Mouse (Mus musculus) stomach, postnatal 0 days (tissue): Measurements from ENCODE around the gene Cntnap2. TPM values are rescaled to one million over a fixed set of nuclear protein-coding genes. Genes with fewer than 3 reads are reported as not detected.

ENCODE experiments used
- ATAC-seq: fragments of 200-750 bp; cut with Nextera tagmentation; 2 replicates; pipeline ENCODE4 v1.8.0; 2017; ENCODE audit not compliant: low FRiP score, low TSS enrichment
- DNase-seq: peaks from one replicate; pipeline ENCODE4 v3.0.0-alpha.2; 2016; ENCODE audit warnings: low spot score
- H3K27ac ChIP-seq: fragments of 300-500 bp; sonication (generic); replicated peaks from 2 replicates; pipeline ENCODE4 v1.5.1; 2014; ENCODE audit warnings: mild to moderate bottlenecking, control low read depth
- H3K27me3 ChIP-seq: fragments of 300-500 bp; sonication (generic); 2 replicates; pipeline ENCODE4 v1.6.1; 2014; ENCODE audit warnings: low read length; ENCODE audit not compliant: control insufficient read depth, insufficient read depth
- H3K36me3 ChIP-seq: fragments of 300-500 bp; sonication (generic); 2 replicates; pipeline ENCODE4 v1.6.1; 2014; ENCODE audit warnings: low read length, mixed read lengths; ENCODE audit not compliant: control insufficient read depth, insufficient read depth
- H3K4me1 ChIP-seq: fragments of 300-500 bp; sonication (generic); replicated peaks from 2 replicates; pipeline ENCODE4 v1.6.1; 2014; ENCODE audit warnings: antibody characterized with exemption; ENCODE audit not compliant: control insufficient read depth, insufficient read depth
- H3K4me2 ChIP-seq: fragments of 300-500 bp; sonication (generic); replicated peaks from 2 replicates; pipeline ENCODE4 v1.6.1; 2014; ENCODE audit warnings: low read depth, mild to moderate bottlenecking, control low read depth, moderate library complexity
- H3K4me3 ChIP-seq: fragments of 300-500 bp; sonication (generic); 2 replicates; pipeline ENCODE4 v1.5.1; 2014; ENCODE audit warnings: low read depth, low read length, control low read depth
- H3K9ac ChIP-seq: fragments of 300-500 bp; sonication (generic); 2 replicates; pipeline ENCODE4 v1.6.1; 2014; ENCODE audit warnings: mild to moderate bottlenecking, low read length, control low read depth, mixed read lengths
- H3K9me3 ChIP-seq: fragments of 300-500 bp; sonication (generic); 2 replicates; pipeline ENCODE4 v1.6.1; 2016; ENCODE audit warnings: low read length; ENCODE audit not compliant: control insufficient read depth
- CTCF ChIP-seq: IDR thresholded peaks from 2 replicates; pipeline ENCODE4 v1.5.1; 2016; ENCODE audit warnings: antibody characterized with exemption, low read depth, mild to moderate bottlenecking, moderate library complexity
- EP300 ChIP-seq: optimal IDR thresholded peaks from 2 replicates; pipeline ENCODE3; 2016; ENCODE audit warnings: antibody characterized with exemption
- WGBS: fragments of 180-500 bp; shearing (Covaris S2); extraction: QIAGEN DNeasy Blood & Tissue Kit; methylation state at CpG from one replicate; pipeline ENCODE4 v1.1.7; 2014; 5-methylcytosine and 5-hydroxymethylcytosine counted together
- polyA plus RNA-seq: library from polyadenylated mRNA; unstranded; fragments of >200 nt; fragmentation: Nextera tagmentation; extraction: Ambion mirVana; gene quantifications from 2 replicates; pipeline ENCODE4 v1.2.1, GENCODE M21; 2015

The Cntnap2 gene
- polyA plus RNA-seq: 0.36 and 0.55 TPM in 2 replicates

GRCm38 (mm10) chr6:45059091-45059490 lies at the start of gene Cntnap2:
TSS of gene Cntnap2 (plus strand) at chr6:45059357.
- H3K27me3 ChIP-seq: no peaks in the 10 kb centered on the region
- H3K4me1 ChIP-seq: no peaks in the 10 kb centered on the region
- H3K4me3 ChIP-seq: no peak within 1 kb of the TSS
- 12% methylated on average over 8 of the region's 8 CpGs for WGBS
- 0 out of 2 replicates have a peak, but pooled peaks have one; percentile 49 for ATAC-seq
- no peak within 1 kb of the TSS for H3K4me2 ChIP-seq
- no peaks in the 10 kb centered on the region for H3K36me3 ChIP-seq
- H3K9ac ChIP-seq: no peak within 1 kb of the TSS
- DNase-seq: peak; percentile 63
- no peak for TF ChIP-seq CTCF
- TF ChIP-seq EP300: no peak
- H3K27ac ChIP-seq: no peak within 1 kb of the TSS
- H3K9me3 ChIP-seq: no peaks in the 10 kb centered on the region

- ATAC-seq (no peak), DNase-seq (peak; percentile 26)
- no peak overlapping the region for H3K9ac ChIP-seq
- no peak overlapping the region for H3K4me3 ChIP-seq
- TF ChIP-seq CTCF (peak; percentile 89), EP300 (no peak)
- H3K4me2 ChIP-seq: no peak overlapping the region
- no peaks in the 10 kb centered on the region for H3K36me3 ChIP-seq
- WGBS: 19% methylated on average over 9 of the region's 9 CpGs
- H3K27ac ChIP-seq: no peak overlapping the region
- no peaks in the 10 kb centered on the region for H3K4me1 ChIP-seq
- H3K27me3 ChIP-seq: no peaks in the 10 kb centered on the region
- H3K9me3 ChIP-seq: no peaks in the 10 kb centered on the region
Observed at GRCm38 (mm10) chr6:45026011-45026682, 33.0 kb upstream of the Cntnap2 start.

- no peak for DNase-seq
- 61% methylated on average over 1 of the region's 1 CpGs for WGBS
- H3K36me3 ChIP-seq: no peaks in the 10 kb centered on the region
- no peaks in the 10 kb centered on the region for H3K9me3 ChIP-seq
- no peak overlapping the region for H3K9ac ChIP-seq
- TF ChIP-seq EP300 (no peak), CTCF (no peak)
- H3K4me3 ChIP-seq: no peak overlapping the region
- no peaks in the 10 kb centered on the region for H3K27me3 ChIP-seq
- no peaks in the 10 kb centered on the region for H3K4me1 ChIP-seq
- ATAC-seq: no peak
- H3K4me2 ChIP-seq: no peak overlapping the region
- no peak overlapping the region for H3K27ac ChIP-seq
Observed at GRCm38 (mm10) chr6:45039454-45039853, 19.7 kb upstream of the Cntnap2 start.

GRCm38 (mm10) chr6:45059556-45060471 lies 657 bp downstream of the Cntnap2 start:
- DNase-seq: peak; percentile 13
- H3K36me3 ChIP-seq: no peaks in the 10 kb centered on the region
- H3K4me2 ChIP-seq: no peak overlapping the region
- WGBS: 5% methylated on average over 33 of the region's 37 CpGs
- TF ChIP-seq CTCF: no peak
- no peak for TF ChIP-seq EP300
- ATAC-seq: peak; percentile 32; the same call in 1 of the 2 replicates
- H3K4me1 ChIP-seq: no peaks in the 10 kb centered on the region
- no peak overlapping the region for H3K27ac ChIP-seq
- H3K9ac ChIP-seq: no peak overlapping the region
- H3K4me3 ChIP-seq: no peak overlapping the region
- no peaks in the 10 kb centered on the region for H3K27me3 ChIP-seq
- no peaks in the 10 kb centered on the region for H3K9me3 ChIP-seq

GRCm38 (mm10) chr6:45062214-45062997 lies 3.2 kb downstream of the Cntnap2 start:
- Histone ChIP-seq H3K9ac (no peak overlapping the region), H3K36me3 (no peaks in the 10 kb centered on the region), H3K4me1 (no peaks in the 10 kb centered on the region), H3K4me3 (no peak overlapping the region), H3K9me3 (no peaks in the 10 kb centered on the region), H3K27ac (no peak overlapping the region), H3K4me2 (no peak overlapping the region), H3K27me3 (no peaks in the 10 kb centered on the region)
- DNase-seq (no peak), ATAC-seq (no peak)
- WGBS: 68% methylated on average over 5 of the region's 5 CpGs
- TF ChIP-seq CTCF (0 out of 2 replicates have a peak, but pooled peaks have one; percentile 15), EP300 (no peak)
